Mouse (Mus musculus): Measurements from ENCODE around the gene Gm9117. TPM values are rescaled to one million over a fixed set of nuclear protein-coding genes. Genes with fewer than 3 reads are reported as not detected.
"Not testable (repeated sequence)": the region's sequence is repeated elsewhere in the genome, so short reads cannot be mapped to it uniquely, and the experiment has no call there.

Gm9117 gene
- total RNA-seq (2021), result not detected

DNA sequence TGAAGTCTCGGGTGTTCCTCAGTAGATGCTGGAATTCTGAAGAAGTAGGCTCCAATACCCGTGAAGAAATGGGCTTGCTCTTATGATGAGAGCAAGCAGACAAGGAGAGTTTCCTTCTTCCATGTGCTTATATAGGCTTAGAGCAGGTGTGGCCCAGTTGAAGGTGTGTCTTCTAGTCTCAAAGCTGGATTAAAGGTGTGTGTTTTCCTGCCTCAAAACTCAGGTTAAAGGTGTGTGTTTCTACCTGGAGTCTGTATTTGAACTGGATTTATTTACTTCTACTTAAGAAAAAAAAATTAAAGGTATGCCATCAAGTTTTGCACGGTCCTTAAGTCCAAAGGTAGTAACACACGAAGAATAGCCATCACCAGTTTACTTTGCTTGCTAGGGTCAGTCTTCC is at the start of gene Gm9117:
Gm9117 (minus strand) TSS at position 101 of the 400 bp plus-strand sequence.
- DNase-seq (ENCODE audit: low spot score); intact Hi-C loops (cut with DNase I): not testable (repeated sequence)

DNA sequence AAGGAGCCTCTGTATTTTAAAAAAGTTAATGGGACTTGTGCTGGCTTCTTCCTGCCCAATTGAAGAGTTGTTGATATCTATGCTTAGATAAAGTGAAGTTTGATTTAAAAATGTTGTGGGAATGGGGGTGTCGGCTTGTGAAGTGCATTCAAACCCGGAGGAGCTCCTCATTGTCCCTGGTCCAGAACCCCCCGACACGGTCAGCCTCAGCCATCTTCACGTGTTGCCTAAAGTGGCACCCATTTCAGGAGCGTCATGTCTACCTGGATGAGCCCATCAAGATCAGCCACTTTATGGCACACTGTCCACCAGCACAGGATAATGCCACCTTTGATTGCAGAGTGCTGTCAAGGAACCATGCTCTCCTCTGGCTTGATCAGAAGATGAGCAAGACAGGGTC is 25.6 kb upstream of the Gm9117 start:
- DNase-seq (ENCODE audit: low spot score); intact Hi-C loops (cut with DNase I): not testable (repeated sequence)

DNA sequence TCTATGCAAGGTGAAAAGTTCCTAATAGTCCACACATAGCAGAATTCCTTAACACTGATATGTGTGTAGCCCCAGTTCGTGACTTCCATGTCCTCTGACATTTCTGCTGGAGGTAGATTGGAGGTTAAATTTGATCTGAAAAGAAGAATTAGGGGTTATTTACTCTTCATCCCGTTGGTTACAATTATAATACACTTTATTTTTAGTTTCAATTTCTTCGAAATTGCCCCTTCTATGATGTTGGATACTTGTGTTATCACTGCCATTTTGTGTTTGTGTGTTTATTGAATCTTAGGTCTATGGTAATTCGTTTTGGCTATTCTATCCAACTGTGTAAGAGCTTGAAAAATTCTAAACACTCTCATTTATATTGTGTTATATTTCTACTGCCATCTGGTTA is 17.9 kb upstream of the Gm9117 start, which contains the start of gene Tdpoz5:
Tdpoz5 (minus strand) TSS at position 101 of the 400 bp plus-strand sequence.
- DNase-seq (ENCODE audit: low spot score); intact Hi-C loops (cut with DNase I): not testable (repeated sequence)

DNA sequence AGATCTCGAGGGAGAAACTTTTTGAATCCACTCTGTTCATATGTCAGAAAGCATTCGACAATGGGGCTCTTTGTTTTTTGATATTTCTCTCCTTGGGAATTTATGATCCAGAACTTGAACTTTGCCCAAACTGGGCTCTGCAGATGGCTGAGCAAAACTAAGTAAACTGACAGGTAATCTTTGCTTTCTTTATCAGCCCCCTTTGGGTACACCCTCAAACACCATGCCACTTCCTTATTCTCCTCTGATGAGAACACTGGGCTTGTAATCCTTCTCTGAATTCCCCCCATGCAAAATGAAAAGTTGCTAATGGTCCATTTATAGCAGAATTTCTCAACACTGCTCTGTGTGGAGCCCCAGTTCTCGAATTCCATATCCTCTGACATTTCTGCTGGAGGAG is 5.0 kb downstream of the Gm9117 start:
- DNase-seq (ENCODE audit: low spot score); intact Hi-C loops (cut with DNase I): not testable (repeated sequence)

Other genes with a start within 250 kb of the Gm9117 start
- gene Gm5773, start 170.5 kb downstream of the Gm9117 start, total RNA-seq (2021), result not detected
- gene Tdpoz4, start 147.1 kb downstream of the Gm9117 start, total RNA-seq (2021), result not detected
- not detected for gene Tdpoz3, start 117.5 kb downstream of the Gm9117 start, total RNA-seq (2021)
- gene Tdpoz5, start 17.8 kb upstream of the Gm9117 start, total RNA-seq (2021), result not detected
- not detected for gene Gm9125, start 111.3 kb upstream of the Gm9117 start, total RNA-seq (2021)
- not detected for gene Gm10697, start 129.1 kb upstream of the Gm9117 start, total RNA-seq (2021)
- gene Gm10696, start 234.7 kb upstream of the Gm9117 start, total RNA-seq (2021), result not detected

Data from heart, postnatal 25 days (tissue).